Mouse (Mus musculus) small intestine, adult 2 months (tissue): Measurements from ENCODE around the gene BC017158.

Experiments used
- CTCF ChIP-seq: fragments of 200-500 bp; IDR thresholded peaks from 2 replicates; pipeline ENCODE4 v1.5.1; 2012; ENCODE audit warnings: low read depth, mild to moderate bottlenecking, control low read depth, inconsistent platforms, low read length, moderate library complexity, mixed read lengths; ENCODE audit not compliant: insufficient replicate concordance, insufficient read length; ENCODE audit errors: extremely low read depth
- POLR2A ChIP-seq: fragments of 200-500 bp; IDR thresholded peaks from 2 replicates; pipeline ENCODE4 v1.6.1; 2012; ENCODE audit warnings: low read depth, mild to moderate bottlenecking, control low read depth, inconsistent platforms, low read length, moderate library complexity

DNA sequence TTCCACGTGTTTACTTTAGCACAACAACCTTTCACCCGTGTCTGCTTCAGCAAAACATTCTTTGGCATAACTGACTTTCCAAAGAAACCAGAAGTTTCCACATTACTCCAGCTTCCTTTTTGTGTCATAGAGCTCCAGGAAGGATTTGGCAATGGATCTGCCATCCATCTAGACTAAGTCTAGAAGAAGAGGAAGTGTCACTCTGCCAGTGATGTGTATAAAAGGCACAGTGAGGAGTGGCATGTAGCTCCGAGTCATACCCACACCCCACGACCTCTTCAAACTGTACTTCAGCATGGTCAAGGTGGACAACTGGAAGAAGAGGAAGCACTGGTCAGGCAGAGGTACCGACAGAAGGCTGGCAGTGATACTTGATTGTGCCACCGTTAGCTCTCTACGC, 46.5 kb upstream of the BC017158 start:
- no peak for TF ChIP-seq CTCF
- no peak for TF ChIP-seq POLR2A
